Mouse (Mus musculus) adrenal gland (tissue): ENCODE results near the gene Otub2.
"Not testable (repeated sequence)": the region's sequence is repeated elsewhere in the genome, so short reads cannot be mapped to it uniquely, and the experiment has no call there.

Experiments used
- intact Hi-C: fragments of 180-260 bp; cut with DNase I; formaldehyde crosslinking; loops from one replicate; pipeline ENCODE4 v1.15.1; 2025

Otub2 gene

GRCm38 (mm10) chr12:103434861-103435260 is 46.4 kb downstream of the Otub2 start:
- intact Hi-C loops, result no loop called here

- intact Hi-C loops, result no loop called here
These were observed 49.1 kb downstream of the Otub2 start for GRCm38 (mm10) chr12:103437601-103438000.

GRCm38 (mm10) chr12:103443524-103443923 is 55.0 kb downstream of the Otub2 start, which contains the start of gene Ifi27l2a:
TSS of gene Ifi27l2a (minus strand) at chr12:103443680.
- intact Hi-C loops, result no loop called here

- intact Hi-C loops, result not testable (repeated sequence)
These were observed 55.8 kb downstream of the Otub2 start for GRCm38 (mm10) chr12:103444261-103444660.

GRCm38 (mm10) chr12:103445060-103445459 is 56.6 kb downstream of the Otub2 start:
- intact Hi-C loops, result no loop called here

GRCm38 (mm10) chr12:103453361-103453760 is 64.9 kb downstream of the Otub2 start:
- intact Hi-C loops, result no loop called here
